ENCODE assay signal across 10 mouse cellular contexts in the genomic region with DNA sequence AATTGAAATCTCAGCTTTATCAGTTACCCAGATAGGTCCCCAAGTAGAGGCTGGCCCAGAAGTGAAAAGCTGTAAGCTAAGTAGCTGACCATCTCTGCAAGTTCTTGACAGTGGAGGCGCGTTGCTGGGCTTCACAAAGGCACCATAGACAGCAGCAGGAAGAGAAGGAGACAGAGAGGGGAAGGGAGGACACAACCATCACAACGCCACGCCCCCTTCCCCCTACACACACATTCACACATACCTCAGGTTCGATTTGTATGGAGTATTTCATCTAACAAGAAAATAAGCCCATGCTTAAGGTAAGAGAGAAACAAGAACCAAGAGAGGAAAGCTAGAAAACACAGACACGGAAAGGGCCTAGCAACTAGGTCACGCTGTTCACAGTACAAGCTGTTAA. TPM values are rescaled to one million over a fixed set of nuclear protein-coding genes. Genes with fewer than 3 reads are reported as not detected.
DNase-seq lines count a peak whose midpoint lies in the region; ATAC-seq lines count a peak whose summit lies in the region.
"Had no signal": no experiment of that assay in that cellular context is flagged by ENCODE, and none has a peak within 500 bp of the region (broad histone marks: within the 10 kb centered on the region; RNA-seq: fewer than 3 reads in every experiment).

No protein-coding gene starts in this region.

- no peak overlapping the region for H3K9ac ChIP-seq in heart, embryonic 12.5 days
- H3K9ac ChIP-seq in hindbrain, embryonic 13.5 days = no peak overlapping the region

- no peaks in the 10 kb centered on the region; the same call in 1 of the 2 replicates for H3K9me3 ChIP-seq in heart, embryonic 12.5 days (replicated peaks)
- no peaks in the 10 kb centered on the region for H3K9me3 ChIP-seq in hindbrain, embryonic 13.5 days

- ATAC-seq in heart, embryonic 12.5 days (ENCODE audit: insufficient number of reproducible peaks, low FRiP score) = 0 out of 2 replicates have a peak, but pooled peaks have one; percentile 6
- no peak for ATAC-seq in hindbrain, embryonic 13.5 days (ENCODE audit: low FRiP score)
- ATAC-seq in activated CD4-positive, CD25-positive, alpha-beta regulatory T cell, adult 4 months = no peak

- peaks cover 14% of the 10 kb centered on the region for H3K4me1 ChIP-seq in heart, embryonic 12.5 days (replicated peaks)
- peaks cover 16% of the 10 kb centered on the region for H3K4me1 ChIP-seq in hindbrain, embryonic 13.5 days (replicated peaks)

- H3K36me3 ChIP-seq in heart, embryonic 12.5 days = no peaks in the 10 kb centered on the region
- no peaks in the 10 kb centered on the region for H3K36me3 ChIP-seq in hindbrain, embryonic 13.5 days

- DNase-seq in heart, postnatal 14 days = no peak
- DNase-seq in CD4-positive, CD25-positive, alpha-beta regulatory T cell, adult 2 months (ENCODE audit: low read depth, low spot score) = peak; percentile 63
- peak; percentile 22 for DNase-seq in neural tube, embryonic 10.5 days (ENCODE audit: extremely low spot score, low spot score)
- DNase-seq in spleen, postnatal 4 days (ENCODE audit: low spot score in 2 of 2) = no peak
- no peak for DNase-seq in cerebellum, adult 8-10 months
- DNase-seq: gastrocnemius, postnatal 14 days had no signal

- peak overlapping the region; percentile 97 for H3K4me2 ChIP-seq in heart, embryonic 12.5 days
- H3K4me2 ChIP-seq in hindbrain, embryonic 13.5 days = peak overlapping the region; percentile 98; the same call in 1 of the 2 replicates

- H3K27ac ChIP-seq in heart, embryonic 12.5 days (ENCODE audit: poor library complexity, severe bottlenecking) = no peak overlapping the region
- no peak overlapping the region for H3K27ac ChIP-seq in hindbrain, embryonic 13.5 days

- peaks cover 29% of the 10 kb centered on the region for H3K27me3 ChIP-seq in heart, embryonic 12.5 days (replicated peaks)
- H3K27me3 ChIP-seq in hindbrain, embryonic 13.5 days = peaks cover 53% of the 10 kb centered on the region

- no peak overlapping the region for H3K4me3 ChIP-seq in heart, embryonic 12.5 days
- no peak overlapping the region for H3K4me3 ChIP-seq in hindbrain, embryonic 13.5 days

- intact Hi-C loops in heart, postnatal 14 days (cut with DNase I) = no loop called here

- WGBS in heart, embryonic 12.5 days = 30% methylated on average over 7 of the region's 7 CpGs
- WGBS in hindbrain, embryonic 13.5 days = 28% methylated on average over 7 of the region's 7 CpGs

RNA-seq across cellular contexts. Expression of a gene that starts 0.9 kb away (rescaled TPM):
- 58.1 and 65.7 TPM in 2 replicates for polyA plus RNA-seq in heart, embryonic 12.5 days (2016; fragmentation: Nextera tagmentation; extraction: Ambion mirVana)
- total RNA-seq in heart, postnatal 14 days (2021) = 10 to 100 TPM; 48.0 to 55.1 TPM
- polyA plus RNA-seq in hindbrain, embryonic 13.5 days (2015; fragmentation: Nextera tagmentation; extraction: Ambion mirVana) = 6.2 and 7.8 TPM in 2 replicates
- polyA plus RNA-seq in activated CD4-positive, CD25-positive, alpha-beta regulatory T cell, adult 4 months (2017; shearing (Covaris generic)) = 1 to 10 TPM; 1.7 to 3.1 TPM
- total RNA-seq: MEL had no signal

RNA-seq across cellular contexts. Expression of a gene that starts 24.2 kb away (rescaled TPM):
- 63.2 and 67.6 TPM in 2 replicates for polyA plus RNA-seq in heart, embryonic 12.5 days (2016; fragmentation: Nextera tagmentation; extraction: Ambion mirVana)
- 100 to 1,000 TPM; 327 to 370 TPM for total RNA-seq in heart, postnatal 14 days (2021)
- polyA plus RNA-seq in hindbrain, embryonic 13.5 days (2015; fragmentation: Nextera tagmentation; extraction: Ambion mirVana) = 33.3 and 35.5 TPM in 2 replicates
- 10 to 100 TPM; 52.6 to 57.9 TPM for polyA plus RNA-seq in activated CD4-positive, CD25-positive, alpha-beta regulatory T cell, adult 4 months (2017; shearing (Covaris generic))

Comparison
In these comparisons a context has a peak if more than half of its experiments do, and no peak if none do; other contexts are left out.
1. DNase-seq: peak in CD4-positive, CD25-positive, alpha-beta regulatory T cell, adult 2 months (single experiment) and neural tube, embryonic 10.5 days (single experiment); none in heart, postnatal 14 days (0 of 2), spleen, postnatal 4 days (0 of 2) and cerebellum, adult 8-10 months (single experiment).